Mouse (Mus musculus) layer of hippocampus, adult 9-11 months (tissue): ENCODE measurements around the gene Defa23.
"Not testable (repeated sequence)": the region's sequence is repeated elsewhere in the genome, so short reads cannot be mapped to it uniquely, and the experiment has no call there.

Experiments
- DNase-seq: peaks from one replicate; pipeline ENCODE4 v3.0.0; 2022

Defa23 gene

GRCm38 (mm10) chr8:21054747-21055146 lies at the start of gene Defa23:
Gene Defa23, plus strand, starts transcription at chr8:21055047.
- not testable (repeated sequence) for DNase-seq

GRCm38 (mm10) chr8:21006801-21007200 lies 48.0 kb upstream of the Defa23 start:
- DNase-seq = no peak

- DNase-seq = not testable (repeated sequence)
Measured at GRCm38 (mm10) chr8:21008578-21008977, 46.3 kb upstream of the Defa23 start.

- DNase-seq = not testable (repeated sequence)
Measured at GRCm38 (mm10) chr8:21010548-21010947, 44.3 kb upstream of the Defa23 start.

- not testable (repeated sequence) for DNase-seq
Measured at GRCm38 (mm10) chr8:21025245-21025644, 29.6 kb upstream of the Defa23 start, which contains the start of gene Defa21. Gene Defa21, plus strand, starts transcription at chr8:21025545.

GRCm38 (mm10) chr8:21064738-21065137 lies 9.9 kb downstream of the Defa23 start, which contains the start of gene Defa35:
Gene Defa35, plus strand, starts transcription at chr8:21065038.
- not testable (repeated sequence) for DNase-seq

GRCm38 (mm10) chr8:21084142-21084541 lies 29.3 kb downstream of the Defa23 start, which contains the start of gene Defa25:
Gene Defa25, plus strand, starts transcription at chr8:21084442.
- not testable (repeated sequence) for DNase-seq

- no peak for DNase-seq
Measured at GRCm38 (mm10) chr8:21093106-21093505, 38.3 kb downstream of the Defa23 start.

GRCm38 (mm10) chr8:21095950-21096349 lies 41.1 kb downstream of the Defa23 start, which contains the start of gene Gm14851:
Gene Gm14851, minus strand, starts transcription at chr8:21096050.
- not testable (repeated sequence) for DNase-seq
